Mouse (Mus musculus) midbrain, postnatal 0 days (tissue): ENCODE measurements around the gene Creb3l2. TPM values are rescaled to one million over a fixed set of nuclear protein-coding genes. Genes with fewer than 3 reads are reported as not detected.

ENCODE experiments used
- ATAC-seq: fragments of 200-750 bp; cut with Nextera tagmentation; 2 replicates; pipeline ENCODE4 v1.8.0; 2017; ENCODE audit warnings: moderate number of reproducible peaks, mild to moderate bottlenecking, moderate TSS enrichment, moderate library complexity; ENCODE audit not compliant: low FRiP score
- DNase-seq: peaks from one replicate; pipeline ENCODE4 v3.0.0-alpha.2; 2015; ENCODE audit warnings: low spot score
- H3K27ac ChIP-seq: fragments of 300-500 bp; sonication (generic); 2 replicates; pipeline ENCODE4 v1.5.1; 2014; ENCODE audit warnings: low read depth, mild to moderate bottlenecking, low read length, mixed read lengths
- H3K27me3 ChIP-seq: fragments of 300-500 bp; sonication (generic); 2 replicates; pipeline ENCODE4 v1.6.1; 2014; ENCODE audit warnings: low read length, control low read depth, mixed read lengths; ENCODE audit not compliant: insufficient read depth
- H3K36me3 ChIP-seq: fragments of 300-500 bp; sonication (generic); 2 replicates; pipeline ENCODE4 v1.6.1; 2014; ENCODE audit warnings: low read length, control low read depth, mixed read lengths; ENCODE audit not compliant: insufficient read depth
- H3K4me1 ChIP-seq: fragments of 300-500 bp; sonication (generic); 2 replicates; pipeline ENCODE4 v1.6.1; 2014; ENCODE audit warnings: mild to moderate bottlenecking, control low read depth, antibody characterized with exemption, low read length, mixed read lengths; ENCODE audit not compliant: insufficient read depth
- H3K4me2 ChIP-seq: fragments of 300-500 bp; sonication (generic); 2 replicates; pipeline ENCODE4 v1.6.1; 2014; ENCODE audit warnings: low read depth, mild to moderate bottlenecking, low read length, mixed read lengths; ENCODE audit not compliant: poor library complexity, severe bottlenecking
- H3K4me3 ChIP-seq: fragments of 300-500 bp; sonication (generic); 2 replicates; pipeline ENCODE4 v1.5.1; 2014; ENCODE audit warnings: low read depth, mild to moderate bottlenecking, low read length, moderate library complexity
- H3K9ac ChIP-seq: fragments of 300-500 bp; sonication (generic); replicated peaks from 2 replicates; pipeline ENCODE4 v1.6.1; 2014; ENCODE audit warnings: mild to moderate bottlenecking, low read length, moderate library complexity, mixed read lengths; ENCODE audit not compliant: poor library complexity, severe bottlenecking
- H3K9me3 ChIP-seq: fragments of 300-500 bp; sonication (generic); 2 replicates; pipeline ENCODE4 v1.6.1; 2016; ENCODE audit warnings: low read length, control low read depth
- CTCF ChIP-seq: IDR thresholded peaks from 2 replicates; pipeline ENCODE4 v1.5.1; 2016; ENCODE audit warnings: antibody characterized with exemption, mild to moderate bottlenecking
- WGBS: fragments of 180-500 bp; shearing (Covaris S2); extraction: QIAGEN DNeasy Blood & Tissue Kit; methylation state at CpG from one replicate; pipeline ENCODE4 v1.1.7; 2014; 5-methylcytosine and 5-hydroxymethylcytosine counted together
- polyA plus RNA-seq: library from polyadenylated mRNA; unstranded; fragments of >200 nt; fragmentation: Nextera tagmentation; extraction: Ambion mirVana; gene quantifications from 2 replicates; pipeline ENCODE4 v1.2.1, GENCODE M21; 2015
- total RNA-seq: library from RNA; depleted of rRNA; stranded (reverse); fragments of >200 nt; gene quantifications from 2 replicates; pipeline ENCODE4 v1.2.3, GENCODE M21; 2014

The Creb3l2 gene
- total and polyA plus RNA-seq, 2 experiments from 2014 or later, result 2.1 to 3.9 TPM

GRCm38 (mm10) chr6:37329376-37329775 is 112.6 kb downstream of the Creb3l2 start:
- H3K9ac ChIP-seq, result no peak overlapping the region
- H3K4me3 ChIP-seq, result no peak overlapping the region
- no peaks in the 10 kb centered on the region for H3K27me3 ChIP-seq
- 89% methylated on average over 3 of the region's 3 CpGs for WGBS
- DNase-seq (no peak), ATAC-seq (no peak)
- H3K9me3 ChIP-seq, result no peaks in the 10 kb centered on the region
- H3K36me3 ChIP-seq, result no peaks in the 10 kb centered on the region
- no peak overlapping the region for H3K4me2 ChIP-seq
- no peak for TF ChIP-seq CTCF
- no peak overlapping the region for H3K27ac ChIP-seq
- peaks cover 9% of the 10 kb centered on the region for H3K4me1 ChIP-seq

GRCm38 (mm10) chr6:37328671-37329070 is 113.3 kb downstream of the Creb3l2 start:
- no peak overlapping the region for H3K9ac ChIP-seq
- no peak overlapping the region for H3K4me2 ChIP-seq
- TF ChIP-seq CTCF, result no peak
- H3K36me3 ChIP-seq, result no peaks in the 10 kb centered on the region
- no peak overlapping the region for H3K27ac ChIP-seq
- WGBS, result 38% methylated on average over 7 of the region's 7 CpGs
- no peak overlapping the region for H3K4me3 ChIP-seq
- DNase-seq (peak; percentile 59), ATAC-seq (no peak)
- no peaks in the 10 kb centered on the region for H3K9me3 ChIP-seq
- H3K4me1 ChIP-seq, result peaks cover 9% of the 10 kb centered on the region
- H3K27me3 ChIP-seq, result no peaks in the 10 kb centered on the region

- ATAC-seq, result no peak
- H3K4me2 ChIP-seq, result no peak overlapping the region
- H3K4me1 ChIP-seq, result peaks cover 9% of the 10 kb centered on the region
- no peak overlapping the region for H3K9ac ChIP-seq
- TF ChIP-seq CTCF, result no peak
- WGBS, result 47% methylated on average over 6 of the region's 6 CpGs
- no peak overlapping the region for H3K27ac ChIP-seq
- H3K4me3 ChIP-seq, result no peak overlapping the region
- H3K27me3 ChIP-seq, result no peaks in the 10 kb centered on the region
- H3K36me3 ChIP-seq, result no peaks in the 10 kb centered on the region
- DNase-seq, result no peak
- H3K9me3 ChIP-seq, result no peaks in the 10 kb centered on the region
These were observed 114.4 kb downstream of the Creb3l2 start for GRCm38 (mm10) chr6:37327519-37327918.

GRCm38 (mm10) chr6:37326603-37326955 is 115.4 kb downstream of the Creb3l2 start:
- Histone ChIP-seq H3K9ac (no peak overlapping the region), H3K4me2 (no peak overlapping the region), H3K4me3 (no peak overlapping the region), H3K27ac (0 out of 2 replicates have a peak overlapping the region, but pooled peaks have one; percentile 0), H3K4me1 (peaks cover 9% of the 10 kb centered on the region), H3K36me3 (no peaks in the 10 kb centered on the region), H3K27me3 (no peaks in the 10 kb centered on the region), H3K9me3 (no peaks in the 10 kb centered on the region)
- ATAC-seq (no peak), DNase-seq (peak; percentile 69)
- WGBS, result 31% methylated on average over 8 of the region's 8 CpGs
- TF ChIP-seq CTCF, result no peak

GRCm38 (mm10) chr6:37325906-37326602 is 115.9 kb downstream of the Creb3l2 start:
- Histone ChIP-seq H3K9ac (no peak overlapping the region), H3K4me1 (peaks cover 9% of the 10 kb centered on the region), H3K27me3 (no peaks in the 10 kb centered on the region), H3K36me3 (no peaks in the 10 kb centered on the region), H3K4me2 (no peak overlapping the region), H3K27ac (0 out of 2 replicates have a peak overlapping the region, but pooled peaks have one; percentile 0), H3K9me3 (no peaks in the 10 kb centered on the region), H3K4me3 (no peak overlapping the region)
- TF ChIP-seq CTCF, result no peak
- 95% methylated on average over 9 of the region's 9 CpGs for WGBS
- ATAC-seq (no peak), DNase-seq (no peak)

- no peak overlapping the region for H3K4me3 ChIP-seq
- no peaks in the 10 kb centered on the region for H3K36me3 ChIP-seq
- ATAC-seq, result no peak
- DNase-seq, result no peak
- H3K4me1 ChIP-seq, result 0 out of 2 replicates have a peak, but pooled peaks cover 3% of the 10 kb centered on the region
- no peak overlapping the region for H3K9ac ChIP-seq
- no peak overlapping the region for H3K27ac ChIP-seq
- H3K4me2 ChIP-seq, result no peak overlapping the region
- no peaks in the 10 kb centered on the region for H3K9me3 ChIP-seq
- TF ChIP-seq CTCF, result no peak
- H3K27me3 ChIP-seq, result no peaks in the 10 kb centered on the region
- 85% methylated on average over 3 of the region's 3 CpGs for WGBS
These were observed 116.9 kb downstream of the Creb3l2 start for GRCm38 (mm10) chr6:37325076-37325475.
